Mouse (Mus musculus) adrenal gland, postnatal 10 days (tissue): ENCODE results near the gene Cdc42bpg. TPM values are rescaled to one million over a fixed set of nuclear protein-coding genes. Genes with fewer than 3 reads are reported as not detected.
"Not testable (repeated sequence)": the region's sequence is repeated elsewhere in the genome, so short reads cannot be mapped to it uniquely, and the experiment has no call there.

Source experiments
- DNase-seq: peaks from one replicate; pipeline ENCODE4 v3.0.0; 2021; ENCODE audit warnings: mixed read lengths
- total RNA-seq, 2 experiments: library from RNA; stranded (reverse); gene quantifications; 2 replicates each; pipeline ENCODE4 v1.2.3; 2021

Gene Cdc42bpg
- total RNA-seq, 2 experiments from 2014 or later = 10.3 to 11.6 TPM

DNA sequence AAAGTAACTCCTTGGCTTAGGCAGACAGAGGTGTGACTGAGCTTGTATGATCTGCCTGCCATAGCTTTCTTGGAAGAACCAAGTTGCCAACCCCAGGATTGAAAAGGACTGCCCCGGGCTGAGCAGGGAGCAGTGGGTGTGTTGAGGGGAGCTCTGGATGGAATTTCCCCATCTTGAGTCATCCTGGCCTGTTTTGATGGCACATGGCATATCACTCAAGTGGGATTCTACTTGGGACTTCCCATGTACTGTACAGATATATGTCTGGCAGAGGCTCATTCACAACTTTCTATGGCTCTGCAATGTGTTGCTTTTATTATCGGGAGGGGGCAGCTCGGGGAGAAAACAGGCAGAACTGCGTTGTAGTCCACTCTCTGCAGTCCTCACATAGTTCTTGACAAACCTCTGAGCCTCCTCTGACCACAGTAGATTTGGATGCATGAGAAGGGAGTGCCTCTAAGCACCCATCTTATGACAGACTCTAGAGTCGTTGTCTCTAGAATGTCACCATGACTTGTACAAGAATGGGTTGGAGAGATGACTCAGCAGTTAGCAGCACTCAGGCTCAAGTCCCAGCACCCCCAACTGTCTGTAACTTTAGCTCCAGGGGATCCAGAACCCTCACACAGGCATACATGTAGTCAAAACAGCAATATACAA lies 9.6 kb upstream of the Cdc42bpg start:
- DNase-seq = no peak

DNA sequence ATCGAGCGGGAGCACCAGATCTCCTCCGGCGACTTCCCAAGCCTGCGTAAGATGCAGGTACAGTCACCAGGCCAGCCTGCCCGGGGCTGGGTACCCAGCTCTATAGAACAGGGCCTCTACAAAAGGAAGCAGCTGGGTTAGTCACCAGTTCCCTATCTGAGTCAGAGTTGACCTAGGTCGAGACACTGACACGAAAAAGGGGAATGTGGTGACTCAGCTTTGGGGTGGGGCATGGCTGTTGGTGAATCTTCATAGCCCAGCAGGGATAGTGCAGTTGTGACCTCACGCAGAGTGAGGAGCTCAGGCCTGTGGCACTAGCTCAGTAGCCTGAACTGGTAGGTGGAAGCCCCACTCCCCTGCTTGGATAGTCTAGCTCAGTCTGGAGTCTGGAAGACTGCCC lies 8.6 kb upstream of the Cdc42bpg start:
- DNase-seq = peak; percentile 81

DNA sequence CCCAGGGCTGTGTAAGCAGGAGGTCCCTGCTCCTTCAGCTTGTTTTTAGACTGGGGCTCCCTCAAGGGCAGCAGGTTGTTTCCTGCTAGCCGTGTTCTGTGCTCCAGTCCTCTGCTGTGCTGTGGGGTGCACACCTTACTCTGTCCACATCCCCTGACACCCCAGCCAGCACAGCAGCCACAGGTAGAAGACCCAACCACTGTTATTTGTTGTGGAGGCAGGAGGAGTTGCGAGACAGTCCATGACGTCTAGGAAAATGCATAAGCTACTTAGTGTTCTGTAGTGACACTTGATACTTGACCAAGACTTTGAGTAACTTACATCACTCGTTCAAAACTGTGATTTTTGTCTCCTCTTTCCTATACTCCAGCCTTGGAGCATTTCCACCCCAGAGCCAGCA lies 7.3 kb upstream of the Cdc42bpg start:
- no peak for DNase-seq

DNA sequence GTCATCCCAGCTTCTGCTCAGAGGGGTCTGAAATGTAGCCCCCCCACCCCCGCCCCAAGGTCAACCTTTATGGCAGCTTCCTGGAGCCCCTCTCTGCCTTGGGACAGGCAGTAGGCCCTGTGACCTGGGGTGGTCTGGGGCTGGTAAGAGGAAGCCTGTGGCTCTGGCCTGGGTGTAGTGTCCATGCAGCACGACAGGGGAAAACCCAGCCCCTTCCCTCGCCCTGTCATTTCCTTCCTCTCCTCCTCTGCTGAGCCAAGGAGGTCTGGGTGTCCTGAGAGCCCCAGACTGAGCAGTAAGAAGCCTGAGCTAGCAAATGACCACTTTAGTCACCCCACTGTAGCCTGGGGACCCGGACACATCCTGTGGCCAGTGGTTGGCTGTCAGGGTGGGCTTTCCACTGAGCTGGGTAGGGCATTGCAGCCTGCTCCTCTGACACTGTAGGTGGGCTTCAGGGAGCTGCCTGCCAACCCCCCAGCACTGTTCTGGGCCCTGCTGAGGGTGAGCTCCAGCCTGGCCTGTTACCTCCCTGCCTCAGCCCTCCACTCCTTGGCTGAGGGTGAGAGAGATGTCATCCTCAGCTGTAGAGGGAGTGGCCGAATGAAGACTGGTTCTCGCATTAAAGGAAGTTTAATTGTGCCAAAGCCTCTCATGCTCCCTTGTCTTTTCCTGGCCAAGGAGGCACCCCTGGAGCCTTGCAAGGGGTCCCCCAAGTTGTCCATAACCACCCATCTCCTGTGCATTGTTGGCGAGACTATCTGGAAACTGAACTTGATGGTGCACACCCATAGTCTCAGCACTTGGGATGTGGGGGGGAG lies 6.6 kb upstream of the Cdc42bpg start:
- DNase-seq = no peak

- no peak for DNase-seq
Measured at GRCm38 (mm10) chr19:6300402-6300841, 5.8 kb upstream of the Cdc42bpg start.

- DNase-seq = no peak
Measured at GRCm38 (mm10) chr19:6302114-6302513, 4.1 kb upstream of the Cdc42bpg start.

DNA sequence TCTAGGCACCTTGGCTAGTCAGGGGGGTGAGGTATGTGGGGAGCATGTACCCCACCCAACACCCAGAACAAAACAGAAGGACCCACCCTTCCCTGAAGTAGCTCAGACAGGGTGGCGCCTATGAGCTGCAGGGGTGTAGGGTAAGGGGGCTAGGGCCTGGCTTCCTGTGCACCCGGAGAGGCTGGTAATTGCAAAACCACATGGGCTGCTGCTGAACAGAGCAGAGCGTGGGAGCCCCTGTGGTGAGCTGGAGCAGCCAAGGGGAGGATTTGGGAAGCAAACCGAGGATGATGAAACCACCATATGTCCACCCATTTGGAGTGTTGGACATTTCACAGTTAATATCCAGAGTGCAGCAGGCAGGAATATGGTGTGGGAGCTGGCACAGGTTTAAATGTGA lies 3.7 kb upstream of the Cdc42bpg start:
- DNase-seq = no peak

DNA sequence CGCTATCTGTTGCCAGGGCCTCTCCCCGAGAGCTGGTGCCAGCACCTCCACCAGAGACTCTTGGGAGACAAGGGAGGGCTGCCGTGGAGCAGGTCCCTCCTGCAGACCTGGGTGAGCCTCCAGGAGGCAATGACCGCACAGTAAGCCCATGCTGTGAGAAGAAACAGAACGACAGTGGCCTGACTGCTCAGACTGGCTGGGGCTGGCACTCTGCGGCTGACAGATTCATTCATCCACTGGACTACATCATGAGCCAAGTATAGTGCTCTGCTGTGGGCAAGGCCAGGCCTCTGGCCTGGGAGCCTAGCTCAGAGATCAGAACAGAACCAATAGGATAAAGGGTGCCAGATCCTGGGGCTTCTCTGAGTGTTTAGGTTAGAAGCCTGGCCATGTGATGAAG lies 2.4 kb upstream of the Cdc42bpg start:
- peak; percentile 43 for DNase-seq

DNA sequence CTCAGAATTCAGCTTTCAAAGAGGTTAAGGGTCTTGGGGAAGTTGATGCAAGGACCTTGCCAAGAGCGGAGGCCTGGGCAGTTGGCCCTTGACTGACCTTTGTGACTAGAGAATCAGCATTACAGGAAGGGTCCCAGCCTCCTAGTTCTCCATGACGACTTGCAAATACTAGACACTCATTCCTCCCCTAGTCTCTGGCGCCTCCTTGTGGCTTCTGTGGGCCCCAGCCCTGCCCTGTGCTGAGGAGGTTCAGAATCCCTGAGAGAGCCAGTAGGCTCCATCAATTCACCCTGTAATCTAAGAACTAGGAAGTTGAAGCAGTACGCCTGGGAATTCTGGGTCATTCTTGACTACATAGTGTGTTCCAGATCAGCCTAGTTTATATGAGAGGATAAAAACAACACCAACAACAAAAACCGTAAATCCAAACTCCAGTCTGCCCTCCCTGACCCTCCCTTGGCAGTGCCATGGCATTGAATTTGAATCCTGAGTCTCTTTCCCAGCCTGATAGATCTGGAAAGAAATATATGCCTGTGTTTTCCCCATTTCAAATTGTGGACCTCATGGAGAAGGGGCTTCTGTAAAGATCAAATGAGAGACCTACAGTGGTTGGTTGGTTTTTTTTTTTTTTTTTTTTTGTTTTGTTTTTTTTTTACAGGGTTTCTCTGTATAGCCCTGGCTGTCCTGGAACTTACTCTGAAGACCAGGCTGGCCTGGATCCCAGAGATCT lies 1.3 kb upstream of the Cdc42bpg start:
- DNase-seq = peak; percentile 96

DNA sequence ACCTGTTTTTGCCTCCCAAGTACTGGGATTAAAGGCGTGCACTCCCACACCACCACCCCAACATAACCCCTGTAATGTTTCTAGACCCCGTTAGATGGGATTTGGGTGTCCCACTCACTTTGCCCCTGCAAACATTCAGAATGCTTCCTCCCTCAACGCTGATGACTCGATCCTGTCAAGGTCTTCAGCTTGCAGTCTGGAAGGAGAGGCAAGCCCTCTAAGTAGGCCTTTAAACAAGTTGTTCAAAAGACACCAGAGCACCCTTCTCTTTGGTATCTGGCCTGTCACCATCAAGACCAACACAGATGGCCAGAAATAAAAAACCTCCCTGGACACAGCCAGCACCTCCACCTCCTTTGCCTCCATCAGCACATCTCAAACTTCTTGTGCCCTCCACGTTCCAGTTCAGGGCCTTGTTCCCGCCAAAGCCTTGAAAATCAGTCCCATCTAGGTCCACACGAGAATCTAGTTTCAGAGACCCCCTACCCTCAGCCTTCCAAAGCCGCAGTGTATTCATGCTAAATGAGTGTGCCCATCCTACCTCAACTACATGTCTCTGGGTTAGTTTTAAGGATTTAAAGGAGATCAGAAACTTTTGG lies 640 bp upstream of the Cdc42bpg start:
- no peak for DNase-seq

DNA sequence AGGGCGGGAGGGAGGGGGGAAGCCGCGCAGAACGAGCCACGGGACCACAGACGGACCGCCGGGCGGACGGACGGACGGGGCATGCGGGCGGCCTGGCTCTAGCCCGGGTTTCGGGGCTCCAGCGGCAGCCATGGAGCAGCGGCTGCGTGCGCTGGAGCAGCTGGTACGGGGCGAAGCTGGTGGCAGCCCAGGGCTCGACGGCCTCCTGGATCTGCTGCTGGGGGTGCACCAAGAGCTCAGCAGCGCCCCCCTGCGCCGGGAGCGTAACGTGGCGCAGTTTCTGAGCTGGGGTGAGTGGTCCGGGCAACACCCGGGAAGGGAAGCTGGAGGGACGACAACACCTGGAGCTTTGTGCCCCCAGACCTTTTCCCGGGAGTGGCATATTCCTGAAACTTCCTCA lies 330 bp downstream of the Cdc42bpg start:
- DNase-seq = peak; percentile 89

GRCm38 (mm10) chr19:6307733-6308531 lies 1.7 kb downstream of the Cdc42bpg start:
- DNase-seq = peak; percentile 50

- DNase-seq = no peak
Measured at GRCm38 (mm10) chr19:6310181-6310580, 3.9 kb downstream of the Cdc42bpg start.

DNA sequence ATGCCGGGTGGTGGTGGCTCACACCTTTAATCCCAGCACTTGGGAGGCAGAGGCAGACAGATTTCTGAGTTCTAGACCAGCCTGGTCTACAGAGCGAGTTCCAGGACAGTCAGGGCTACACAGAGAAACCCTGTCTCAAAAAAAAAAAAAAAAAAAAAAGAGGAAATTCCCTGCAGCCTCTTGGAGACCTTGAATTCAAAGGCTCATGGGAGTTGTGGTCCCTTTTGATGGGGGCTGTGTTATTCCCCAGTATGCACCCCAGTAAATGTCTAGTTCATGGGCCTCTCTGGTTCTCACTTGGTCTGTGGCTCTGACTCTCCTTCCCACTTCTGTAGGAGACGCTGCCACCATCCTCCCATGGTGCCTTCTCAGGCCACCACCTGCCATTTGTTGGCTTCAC lies 5.5 kb downstream of the Cdc42bpg start:
- not testable (repeated sequence) for DNase-seq

DNA sequence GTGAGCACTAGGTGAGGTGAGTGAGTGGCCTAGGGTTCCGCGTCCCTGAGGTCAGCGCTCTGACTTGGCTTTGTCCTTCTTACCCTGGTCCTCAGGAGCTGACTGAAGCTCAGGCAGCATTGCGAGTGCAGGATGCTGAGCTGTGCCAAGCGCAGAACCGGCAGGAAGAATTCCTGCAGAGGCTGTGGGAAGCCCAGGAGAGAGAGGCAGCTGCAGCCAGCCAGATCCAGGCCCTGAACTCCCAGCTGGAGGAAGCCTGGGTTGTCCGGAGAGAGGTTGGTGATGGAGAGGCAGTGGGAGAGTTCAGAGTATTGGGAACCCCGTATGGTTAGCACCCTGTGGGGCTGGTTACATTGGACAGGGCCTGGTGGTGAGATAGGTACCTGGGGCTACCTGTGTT lies 7.5 kb downstream of the Cdc42bpg start:
- DNase-seq = no peak

GRCm38 (mm10) chr19:6314513-6314912 lies 8.3 kb downstream of the Cdc42bpg start:
- DNase-seq = no peak

- no peak for DNase-seq
Measured at GRCm38 (mm10) chr19:6315573-6315972, 9.3 kb downstream of the Cdc42bpg start.

DNA sequence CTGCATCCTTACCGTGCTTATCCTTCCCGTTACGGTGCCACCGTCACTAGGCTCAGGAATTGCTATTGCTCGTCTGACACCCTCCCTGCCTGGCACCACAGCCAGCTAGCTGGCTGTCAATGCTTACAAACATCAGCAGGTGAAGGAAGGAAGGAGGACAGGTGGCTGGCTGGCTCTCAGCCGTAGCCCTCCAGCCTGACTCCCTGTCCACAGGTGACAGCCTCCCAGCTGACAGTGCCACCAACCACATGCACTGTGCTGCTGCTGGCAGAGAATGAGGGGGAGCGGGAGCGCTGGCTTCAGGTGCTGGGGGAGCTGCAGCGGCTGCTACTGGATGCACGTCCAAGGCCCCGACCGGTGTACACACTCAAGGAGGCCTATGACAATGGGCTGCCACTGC lies 11.9 kb downstream of the Cdc42bpg start:
- no peak for DNase-seq

- no peak for DNase-seq
Measured at GRCm38 (mm10) chr19:6321358-6321757, 15.1 kb downstream of the Cdc42bpg start.

- DNase-seq = no peak
Measured at GRCm38 (mm10) chr19:6321786-6322621, 15.7 kb downstream of the Cdc42bpg start.

DNA sequence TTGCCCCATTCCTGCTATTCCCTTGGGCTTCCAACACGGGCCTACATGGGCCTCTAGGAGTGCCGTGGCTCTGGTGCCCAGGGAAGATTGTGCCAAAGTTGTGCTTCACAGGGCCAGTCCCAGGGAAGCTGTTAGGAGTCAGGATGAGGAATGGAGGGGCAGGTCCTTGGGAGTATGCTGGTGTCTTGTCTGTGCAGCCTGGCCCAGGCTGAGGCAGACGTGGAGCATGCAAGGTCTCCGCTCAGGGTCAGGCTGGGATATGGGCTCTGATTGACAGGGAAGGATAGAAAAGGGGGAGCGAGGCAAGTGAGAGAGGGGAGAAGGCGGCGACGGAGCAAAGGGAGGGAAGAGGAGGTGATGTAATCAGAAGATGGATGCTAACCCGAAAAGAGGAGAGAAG lies 18.5 kb downstream of the Cdc42bpg start:
- DNase-seq = peak; percentile 52
